Mouse (Mus musculus) limb, embryonic 13.5 days (tissue): ENCODE measurements around the gene Sp3. TPM values are rescaled to one million over a fixed set of nuclear protein-coding genes. Genes with fewer than 3 reads are reported as not detected.
"Not testable (repeated sequence)": the region's sequence is repeated elsewhere in the genome, so short reads cannot be mapped to it uniquely, and the experiment has no call there.

ENCODE experiments used
- ATAC-seq: fragments of 200-750 bp; cut with Nextera tagmentation; 2 replicates; pipeline ENCODE4 v1.8.0; 2017; ENCODE audit warnings: low read depth, moderate number of reproducible peaks, moderate TSS enrichment; ENCODE audit not compliant: low FRiP score
- H3K27ac ChIP-seq: fragments of 300-500 bp; sonication (generic); 2 replicates; pipeline ENCODE4 v1.5.1; 2015; ENCODE audit warnings: inconsistent platforms, mild to moderate bottlenecking, moderate library complexity
- H3K27me3 ChIP-seq: fragments of 300-500 bp; sonication (generic); 2 replicates; pipeline ENCODE4 v1.6.1; 2015; ENCODE audit warnings: mild to moderate bottlenecking, inconsistent platforms
- H3K36me3 ChIP-seq: fragments of 300-500 bp; sonication (generic); 2 replicates; pipeline ENCODE4 v1.6.1; 2015; ENCODE audit warnings: inconsistent platforms, mild to moderate bottlenecking, moderate library complexity
- H3K4me1 ChIP-seq: fragments of 300-500 bp; sonication (generic); 2 replicates; pipeline ENCODE4 v1.6.1; 2015; ENCODE audit warnings: inconsistent platforms
- H3K4me2 ChIP-seq: fragments of 300-500 bp; sonication (generic); replicated peaks from 2 replicates; pipeline ENCODE4 v1.6.1; 2015; ENCODE audit warnings: inconsistent platforms, mild to moderate bottlenecking, moderate library complexity
- H3K4me3 ChIP-seq: fragments of 300-500 bp; sonication (generic); 2 replicates; pipeline ENCODE4 v1.5.1; 2015; ENCODE audit warnings: moderate library complexity, mild to moderate bottlenecking, inconsistent platforms
- H3K9ac ChIP-seq: fragments of 300-500 bp; sonication (generic); 2 replicates; pipeline ENCODE4 v1.6.1; 2015; ENCODE audit warnings: mild to moderate bottlenecking, inconsistent platforms
- H3K9me3 ChIP-seq: fragments of 300-500 bp; sonication (generic); 2 replicates; pipeline ENCODE4 v1.6.1; 2016; ENCODE audit warnings: inconsistent platforms
- WGBS: fragments of 180-500 bp; shearing (Covaris S2); methylation state at CpG from one replicate; pipeline ENCODE4 v1.1.7; 2015; 5-methylcytosine and 5-hydroxymethylcytosine counted together
- polyA plus RNA-seq: library from polyadenylated mRNA; unstranded; fragments of >200 nt; fragmentation: Nextera tagmentation; extraction: Ambion mirVana; gene quantifications from 2 replicates; pipeline ENCODE4 v1.2.1, GENCODE M21; 2015

The Sp3 gene
- polyA plus RNA-seq, 1 experiment from 2014 or later = 65.4 TPM

GRCm38 (mm10) chr2:73003751-73004717 lies 23.8 kb upstream of the Sp3 start:
- peak overlapping the region; percentile 50; the same call in 1 of the 2 replicates for H3K9ac ChIP-seq
- no peaks in the 10 kb centered on the region for H3K9me3 ChIP-seq
- 21% methylated on average over 24 of the region's 24 CpGs for WGBS
- peaks cover 35% of the 10 kb centered on the region for H3K4me1 ChIP-seq
- H3K27me3 ChIP-seq = no peaks in the 10 kb centered on the region
- peak; percentile 89 for ATAC-seq
- peak overlapping the region; percentile 84 for H3K27ac ChIP-seq
- H3K4me2 ChIP-seq = peak overlapping the region; percentile 54
- H3K36me3 ChIP-seq = no peaks in the 10 kb centered on the region
- H3K4me3 ChIP-seq = peak overlapping the region; percentile 12

- H3K9me3 ChIP-seq = no peaks in the 10 kb centered on the region
- no peaks in the 10 kb centered on the region for H3K27me3 ChIP-seq
- H3K9ac ChIP-seq = no peak overlapping the region; the same call in 1 of the 2 replicates
- H3K4me3 ChIP-seq = no peak overlapping the region
- WGBS = 33% methylated on average over 12 of the region's 12 CpGs
- peaks cover 35% of the 10 kb centered on the region for H3K4me1 ChIP-seq
- ATAC-seq = no peak
- peak overlapping the region; percentile 54 for H3K4me2 ChIP-seq
- no peaks in the 10 kb centered on the region for H3K36me3 ChIP-seq
- peak overlapping the region; percentile 84 for H3K27ac ChIP-seq
These were observed 22.8 kb upstream of the Sp3 start for GRCm38 (mm10) chr2:73003049-73003448.

GRCm38 (mm10) chr2:73002451-73002850 lies 22.2 kb upstream of the Sp3 start:
- Histone ChIP-seq H3K27me3 (no peaks in the 10 kb centered on the region), H3K27ac (no peak overlapping the region), H3K9me3 (no peaks in the 10 kb centered on the region), H3K4me2 (no peak overlapping the region), H3K9ac (no peak overlapping the region), H3K4me3 (no peak overlapping the region), H3K36me3 (no peaks in the 10 kb centered on the region), H3K4me1 (peaks cover 35% of the 10 kb centered on the region)
- 77% methylated on average over 6 of the region's 6 CpGs for WGBS
- no peak for ATAC-seq

DNA sequence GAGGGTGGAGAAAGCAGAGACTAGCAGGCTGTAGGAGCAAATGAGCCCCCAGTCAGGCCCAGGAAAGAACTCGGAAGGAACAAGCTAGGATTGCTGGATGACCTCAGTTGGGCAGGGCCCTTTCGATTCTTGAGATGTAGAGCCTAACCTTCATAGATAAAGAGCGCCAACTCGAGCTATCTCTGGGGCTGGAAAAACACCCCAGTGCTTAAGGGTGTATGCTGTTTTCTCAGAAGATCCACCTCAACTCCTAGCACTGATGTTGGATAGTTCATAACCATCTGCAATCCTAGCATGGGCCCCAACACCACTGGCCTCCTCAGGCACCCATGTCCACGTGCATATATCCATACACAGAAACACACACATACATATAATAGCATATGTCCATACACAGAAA lies 21.7 kb upstream of the Sp3 start:
- Histone ChIP-seq H3K9me3 (no peaks in the 10 kb centered on the region), H3K4me3 (no peak overlapping the region), H3K9ac (no peak overlapping the region), H3K4me2 (no peak overlapping the region), H3K27me3 (no peaks in the 10 kb centered on the region), H3K27ac (no peak overlapping the region), H3K4me1 (peaks cover 37% of the 10 kb centered on the region), H3K36me3 (no peaks in the 10 kb centered on the region)
- no peak for ATAC-seq
- WGBS = 90% methylated on average over 5 of the region's 5 CpGs

DNA sequence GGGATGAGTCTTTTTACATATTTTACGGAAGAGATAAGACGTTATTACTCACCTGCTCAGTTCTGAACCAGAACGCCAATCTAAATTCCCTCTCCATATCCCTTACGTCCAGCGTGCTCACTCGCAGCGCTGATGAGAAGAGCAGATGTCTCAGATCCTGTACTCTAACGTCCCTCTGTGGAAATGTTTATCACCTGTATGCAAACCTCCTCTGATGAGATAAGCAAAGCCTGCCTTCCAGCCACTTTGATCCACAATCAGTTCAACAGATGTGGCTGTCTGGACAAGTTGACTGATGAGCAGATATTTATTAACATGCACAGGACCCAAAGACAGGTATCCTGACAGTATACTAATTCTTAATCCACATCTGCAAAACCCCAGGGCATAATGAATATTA lies 19.9 kb upstream of the Sp3 start:
- 59% methylated on average over 8 of the region's 8 CpGs for WGBS
- Histone ChIP-seq H3K27me3 (no peaks in the 10 kb centered on the region), H3K36me3 (no peaks in the 10 kb centered on the region), H3K27ac (no peak overlapping the region), H3K4me2 (no peak overlapping the region), H3K9ac (no peak overlapping the region), H3K4me1 (peaks cover 46% of the 10 kb centered on the region), H3K9me3 (no peaks in the 10 kb centered on the region), H3K4me3 (no peak overlapping the region)
- no peak for ATAC-seq

DNA sequence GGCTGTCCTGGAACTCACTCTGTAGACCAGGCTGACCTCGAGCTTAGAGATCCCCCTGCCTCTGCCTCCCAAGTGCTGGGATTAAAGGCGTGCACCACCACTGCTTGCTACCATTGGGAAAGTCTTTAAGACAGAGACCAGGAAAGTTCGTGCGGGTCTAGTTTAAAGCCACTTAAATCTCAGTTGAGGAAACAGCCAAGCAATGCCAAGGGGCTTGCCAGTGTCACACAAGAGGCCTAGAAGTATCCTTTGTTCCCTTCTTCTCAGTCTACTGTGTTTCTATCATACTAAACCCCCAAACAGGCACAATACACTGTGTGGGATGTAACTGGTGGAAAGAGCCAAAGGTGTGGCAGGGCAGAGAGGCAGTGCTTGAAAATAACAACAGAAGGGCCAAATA lies 17.3 kb upstream of the Sp3 start:
- H3K9ac ChIP-seq = no peak overlapping the region
- no peak overlapping the region for H3K4me3 ChIP-seq
- H3K27me3 ChIP-seq = no peaks in the 10 kb centered on the region
- H3K4me2 ChIP-seq = no peak overlapping the region
- H3K27ac ChIP-seq = no peak overlapping the region
- 98% methylated on average over 4 of the region's 4 CpGs for WGBS
- H3K36me3 ChIP-seq = no peaks in the 10 kb centered on the region
- ATAC-seq = no peak
- H3K4me1 ChIP-seq = peaks cover 24% of the 10 kb centered on the region
- H3K9me3 ChIP-seq = no peaks in the 10 kb centered on the region

GRCm38 (mm10) chr2:72996808-72997378 lies 16.6 kb upstream of the Sp3 start:
- Histone ChIP-seq H3K27ac (peak overlapping the region; percentile 92; the same call in 1 of the 2 replicates), H3K9me3 (no peaks in the 10 kb centered on the region), H3K27me3 (no peaks in the 10 kb centered on the region), H3K4me1 (peaks cover 21% of the 10 kb centered on the region), H3K4me3 (no peak overlapping the region), H3K9ac (no peak overlapping the region), H3K36me3 (no peaks in the 10 kb centered on the region), H3K4me2 (no peak overlapping the region)
- no peak for ATAC-seq
- 47% methylated on average over 9 of the region's 9 CpGs for WGBS

DNA sequence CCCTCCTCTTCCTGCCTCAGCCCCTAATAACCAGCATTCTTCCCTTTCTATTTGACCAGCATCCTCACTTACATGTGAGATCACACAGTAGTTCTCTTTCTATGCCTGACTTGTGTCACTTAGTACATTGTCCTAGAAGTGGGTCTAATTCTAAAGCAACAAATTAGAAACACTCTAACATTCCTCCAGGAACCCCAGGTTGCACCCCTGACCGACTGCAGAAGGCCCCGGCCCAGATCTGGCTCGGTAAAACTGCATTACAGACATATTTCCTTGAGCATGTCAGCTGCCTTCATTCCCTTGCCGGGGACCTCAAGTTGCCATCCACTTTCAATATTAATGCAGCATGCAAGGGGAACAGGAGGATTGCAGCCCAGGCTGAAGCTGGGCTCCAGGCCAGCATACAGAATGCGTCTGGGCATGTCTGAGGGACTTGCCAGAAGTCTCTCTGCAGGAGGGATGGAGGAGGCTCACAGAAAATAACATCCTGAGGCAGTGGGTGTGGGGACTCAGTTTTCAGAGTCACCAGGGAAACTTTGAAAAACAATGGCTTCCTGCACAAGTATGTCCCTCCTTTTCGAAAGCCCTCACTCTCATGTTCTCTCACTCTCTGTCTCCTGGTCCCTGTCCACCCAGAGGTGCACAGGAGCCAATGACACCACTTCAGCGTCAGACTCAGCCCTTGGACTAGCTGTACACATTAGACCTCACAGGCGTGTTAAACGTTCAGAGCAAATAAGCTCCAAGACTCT lies 15.3 kb upstream of the Sp3 start:
- no peaks in the 10 kb centered on the region for H3K27me3 ChIP-seq
- no peak overlapping the region for H3K9ac ChIP-seq
- H3K4me3 ChIP-seq = no peak overlapping the region; the same call in 1 of the 2 replicates
- peak overlapping the region; percentile 35 for H3K4me2 ChIP-seq
- peaks cover 21% of the 10 kb centered on the region for H3K4me1 ChIP-seq
- H3K27ac ChIP-seq = peak overlapping the region; percentile 92
- H3K9me3 ChIP-seq = no peaks in the 10 kb centered on the region; the same call in 1 of the 2 replicates
- WGBS = 22% methylated on average over 9 of the region's 9 CpGs
- peak; percentile 91 for ATAC-seq
- no peaks in the 10 kb centered on the region for H3K36me3 ChIP-seq

GRCm38 (mm10) chr2:72994165-72994564 lies 13.9 kb upstream of the Sp3 start:
- 61% methylated on average over 2 of the region's 2 CpGs for WGBS
- Histone ChIP-seq H3K36me3 (peaks cover 5% of the 10 kb centered on the region), H3K4me3 (no peak overlapping the region), H3K4me1 (peaks cover 21% of the 10 kb centered on the region), H3K9ac (no peak overlapping the region), H3K27me3 (no peaks in the 10 kb centered on the region), H3K4me2 (no peak overlapping the region), H3K9me3 (peaks cover 5% of the 10 kb centered on the region), H3K27ac (no peak overlapping the region)
- no peak for ATAC-seq

GRCm38 (mm10) chr2:72992497-72992896 lies 12.3 kb upstream of the Sp3 start:
- Histone ChIP-seq H3K4me2 (no peak overlapping the region), H3K9me3 (peaks cover 14% of the 10 kb centered on the region), H3K4me1 (peaks cover 21% of the 10 kb centered on the region), H3K27ac (no peak overlapping the region), H3K27me3 (no peaks in the 10 kb centered on the region), H3K4me3 (no peak overlapping the region), H3K9ac (no peak overlapping the region), H3K36me3 (peaks cover 19% of the 10 kb centered on the region)
- WGBS = 94% methylated on average over 17 of the region's 17 CpGs
- ATAC-seq = no peak

- not testable (repeated sequence) for H3K27ac ChIP-seq, H3K9ac ChIP-seq, H3K27me3 ChIP-seq, H3K4me3 ChIP-seq, H3K4me2 ChIP-seq, ATAC-seq
- H3K4me1 ChIP-seq = peaks cover 11% of the 10 kb centered on the region
- peaks cover 19% of the 10 kb centered on the region for H3K36me3 ChIP-seq
- peaks cover 14% of the 10 kb centered on the region for H3K9me3 ChIP-seq
- WGBS = 94% methylated on average over 9 of the region's 9 CpGs
These were observed 8.7 kb upstream of the Sp3 start for GRCm38 (mm10) chr2:72988945-72989344.

DNA sequence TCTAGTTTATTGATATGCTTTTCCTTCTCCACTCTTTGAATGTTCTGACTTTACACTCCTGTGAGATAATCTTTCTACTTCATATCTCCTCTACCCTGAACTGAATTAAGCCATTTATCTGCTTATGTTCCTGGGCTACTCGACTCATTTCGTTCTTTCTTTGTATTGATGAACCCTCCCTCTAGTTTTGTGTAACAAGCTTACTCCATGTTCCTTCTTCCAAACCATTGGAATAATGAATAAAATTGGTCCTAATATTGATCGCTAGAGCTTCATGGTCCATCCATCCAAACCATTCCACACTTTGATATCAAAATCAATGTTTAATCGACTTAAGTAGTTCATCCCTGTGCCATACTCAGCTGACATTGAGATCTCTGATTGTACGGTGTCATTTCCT lies 6.4 kb upstream of the Sp3 start, which contains the start of gene Gm11084:
Gene Gm11084, minus strand, starts transcription at position 101 of the 400 bp plus-strand sequence.
- Histone ChIP-seq H3K4me2 (no peak within 1 kb of the TSS), H3K4me3 (no peak within 1 kb of the TSS), H3K9me3 (peaks cover 14% of the 10 kb centered on the region), H3K36me3 (peaks cover 19% of the 10 kb centered on the region), H3K4me1 (peaks cover 13% of the 10 kb centered on the region), H3K9ac (no peak within 1 kb of the TSS), H3K27me3 (no peaks in the 10 kb centered on the region), H3K27ac (no peak within 1 kb of the TSS)
- WGBS = 93% methylated on average over 5 of the region's 5 CpGs
- ATAC-seq = no peak
